Mouse (Mus musculus): Measurements from ENCODE around the gene Mak. TPM values are rescaled to one million over a fixed set of nuclear protein-coding genes. Genes with fewer than 3 reads are reported as not detected.

The Mak gene
- total and polyA plus RNA-seq, 3 experiments, result not detected

GRCm38 (mm10) chr13:41017832-41018231 lies 61.7 kb downstream of the Mak start:
- Histone ChIP-seq H3K27ac (ENCODE audit: control insufficient read depth, low read depth, low read length) (peak overlapping the region; percentile 89), H3K9ac (ENCODE audit: control insufficient read depth, low read depth, low read length, poor library complexity, severe bottlenecking) (peak overlapping the region; percentile 81), H3K79me2 (ENCODE audit: control insufficient read depth, insufficient read depth, low read length, poor library complexity) (peaks cover 19% of the 10 kb centered on the region), H3K4me3 (ENCODE audit: control insufficient read depth in 1 of 2, insufficient read depth in 1 of 2, low read depth in 2 of 2, low read length in 2 of 2) (peak overlapping the region; percentile 59 to 68), H3K9me3 (replicated peaks; ENCODE audit: insufficient read depth, low read length) (no peaks in the 10 kb centered on the region), H3K36me3 (ENCODE audit: control insufficient read depth in 1 of 2, insufficient read depth in 2 of 2, low read length in 2 of 2) (peaks cover 5 to 26% of the 10 kb centered on the region in 2 experiments), H3K27me3 (ENCODE audit: control insufficient read depth in 1 of 2, insufficient read depth in 2 of 2, low read length in 2 of 2) (no peaks in the 10 kb centered on the region), H3K4me1 (ENCODE audit: control insufficient read depth in 1 of 2, insufficient read depth in 2 of 2, low read length in 2 of 2) (peaks cover 5 to 32% of the 10 kb centered on the region in 2 experiments)
- DNase-seq (ENCODE audit: low read depth, low spot score), result peak; percentile 91
- TF ChIP-seq MXI1 (IDR thresholded peaks at IDR 0.05; ENCODE audit: low read depth, low read length) (peak; percentile 66), RAD21 (IDR thresholded peaks at IDR 0.05; ENCODE audit: low read depth, low read length) (no peak), RCOR1 (IDR thresholded peaks at IDR 0.05; ENCODE audit: low read depth, low read length) (peak; percentile 84), MAFK (IDR thresholded peaks at IDR 0.05; ENCODE audit: borderline replicate concordance, low read depth, low read length) (peak; percentile 52; the same call in 1 of the 2 replicates), MAX (IDR thresholded peaks at IDR 0.05; ENCODE audit: low read length) (peak; percentile 67), USF1 (IDR thresholded peaks at IDR 0.05; ENCODE audit: low read depth, low read length) (no peak), POLR2A (IDR thresholded peaks at IDR 0.05; ENCODE audit: control insufficient read depth in 1 of 2, insufficient read depth in 1 of 2, low read depth in 1 of 2, low read length in 2 of 2, poor library complexity in 1 of 2) (0 out of 4 replicates have a peak, but pooled peaks of 1 of the 2 experiments have one; percentile 0), MEF2A (IDR thresholded peaks at IDR 0.05; ENCODE audit: extremely low read depth, insufficient replicate concordance, low read depth, low read length, poor library complexity, severe bottlenecking) (0 out of 2 replicates have a peak, but pooled peaks have one; percentile 56), SMC3 (IDR thresholded peaks at IDR 0.05; ENCODE audit: low read depth, low read length) (0 out of 2 replicates have a peak, but pooled peaks have one; percentile 14), ELF1 (IDR thresholded peaks at IDR 0.05; ENCODE audit: low read depth, low read length) (0 out of 2 replicates have a peak, but pooled peaks have one; percentile 11), POLR2AphosphoS2 (IDR thresholded peaks at IDR 0.05; ENCODE audit: low read length) (no peak), TAL1 (IDR thresholded peaks at IDR 0.05; ENCODE audit: low read length) (peak; percentile 94), ZNF384 (IDR thresholded peaks at IDR 0.05; ENCODE audit: low read depth, low read length) (peak; percentile 99), TBP (IDR thresholded peaks at IDR 0.05; ENCODE audit: low read depth, low read length) (peak; percentile 40; the same call in 1 of the 2 replicates), GATA1 (IDR thresholded peaks at IDR 0.05; ENCODE audit: low read depth, low read length) (peak; percentile 95), JUND (IDR thresholded peaks at IDR 0.05; ENCODE audit: low read depth, low read length) (no peak), HCFC1 (IDR thresholded peaks at IDR 0.05; ENCODE audit: low read depth, low read length) (0 out of 2 replicates have a peak, but pooled peaks have one; percentile 51), E2F4 (IDR thresholded peaks at IDR 0.05; ENCODE audit: borderline replicate concordance, low read depth, low read length) (no peak), MAZ (IDR thresholded peaks at IDR 0.05; ENCODE audit: low read depth, low read length) (peak; percentile 58; the same call in 1 of the 2 replicates), SIN3A (IDR thresholded peaks at IDR 0.05; ENCODE audit: low read length) (peak; percentile 88), GABPA (IDR thresholded peaks at IDR 0.05; ENCODE audit: low read depth, low read length) (no peak), ETS1 (IDR thresholded peaks at IDR 0.05; ENCODE audit: low read depth, low read length) (peak; percentile 89), ZC3H11A (IDR thresholded peaks at IDR 0.05; ENCODE audit: low read depth, low read length) (peak; percentile 13; the same call in 1 of the 2 replicates), UBTF (IDR thresholded peaks at IDR 0.05; ENCODE audit: borderline replicate concordance, insufficient read depth, low read depth, low read length) (no peak), BHLHE40 (IDR thresholded peaks at IDR 0.05; ENCODE audit: borderline replicate concordance, low read depth, low read length) (peak; percentile 19; the same call in 1 of the 2 replicates), EP300 (IDR thresholded peaks at IDR 0.05; ENCODE audit: low read depth in 1 of 2, low read length in 2 of 2) (peak; percentile 94 to 97), USF2 (IDR thresholded peaks at IDR 0.05; ENCODE audit: borderline replicate concordance in 1 of 2, insufficient read depth in 1 of 2, low read depth in 1 of 2, low read length in 2 of 2) (no peak), MYC (IDR thresholded peaks at IDR 0.05; ENCODE audit: low read depth, low read length) (0 out of 2 replicates have a peak, but pooled peaks have one; percentile 44), TCF12 (IDR thresholded peaks at IDR 0.05; ENCODE audit: low read depth, low read length) (peak; percentile 96), MYB (IDR thresholded peaks at IDR 0.05; ENCODE audit: low read depth, low read length) (peak; percentile 37; the same call in 1 of the 2 replicates), NELFE (IDR thresholded peaks at IDR 0.05; ENCODE audit: low read depth, low read length) (no peak; the same call in 1 of the 2 replicates)

All from MEL (cell line).